Mouse (Mus musculus) kidney, adult 10 weeks (tissue): ENCODE measurements around the gene Sorcs1. TPM values are rescaled to one million over a fixed set of nuclear protein-coding genes. Genes with fewer than 3 reads are reported as not detected.

Experiments used
- polyA plus RNA-seq: library from polyadenylated mRNA; stranded (reverse); fragments of 350-450 nt; fragmentation: Illumina TruSeq; extraction: RNeasy Lipid Tissue Mini Kit (QIAGEN cat#74804); gene quantifications from one replicate; pipeline ENCODE4 v1.2.3, GENCODE M21; 2014; ENCODE audit warnings: low read depth, low replicate concordance

The Sorcs1 gene
- polyA plus RNA-seq: 0.16 TPM

GRCm38 (mm10) chr19:50677903-50678896 is at the start of gene Sorcs1:
Gene Sorcs1, minus strand, starts transcription at chr19:50678646.

